Mouse (Mus musculus) midbrain, postnatal 0 days (tissue): ENCODE data around the gene St7l. TPM values are rescaled to one million over a fixed set of nuclear protein-coding genes. Genes with fewer than 3 reads are reported as not detected.

Source experiments
- ATAC-seq: fragments of 200-750 bp; cut with Nextera tagmentation; 2 replicates; pipeline ENCODE4 v1.8.0; 2017; ENCODE audit warnings: moderate number of reproducible peaks, mild to moderate bottlenecking, moderate TSS enrichment, moderate library complexity; ENCODE audit not compliant: low FRiP score
- DNase-seq: peaks from one replicate; pipeline ENCODE4 v3.0.0-alpha.2; 2015; ENCODE audit warnings: low spot score
- H3K27ac ChIP-seq: fragments of 300-500 bp; sonication (generic); 2 replicates; pipeline ENCODE4 v1.5.1; 2014; ENCODE audit warnings: low read depth, mild to moderate bottlenecking, low read length, mixed read lengths
- H3K27me3 ChIP-seq: fragments of 300-500 bp; sonication (generic); 2 replicates; pipeline ENCODE4 v1.6.1; 2014; ENCODE audit warnings: low read length, control low read depth, mixed read lengths; ENCODE audit not compliant: insufficient read depth
- H3K36me3 ChIP-seq: fragments of 300-500 bp; sonication (generic); 2 replicates; pipeline ENCODE4 v1.6.1; 2014; ENCODE audit warnings: low read length, control low read depth, mixed read lengths; ENCODE audit not compliant: insufficient read depth
- H3K4me1 ChIP-seq: fragments of 300-500 bp; sonication (generic); 2 replicates; pipeline ENCODE4 v1.6.1; 2014; ENCODE audit warnings: mild to moderate bottlenecking, control low read depth, antibody characterized with exemption, low read length, mixed read lengths; ENCODE audit not compliant: insufficient read depth
- H3K4me2 ChIP-seq: fragments of 300-500 bp; sonication (generic); 2 replicates; pipeline ENCODE4 v1.6.1; 2014; ENCODE audit warnings: low read depth, mild to moderate bottlenecking, low read length, mixed read lengths; ENCODE audit not compliant: poor library complexity, severe bottlenecking
- H3K4me3 ChIP-seq: fragments of 300-500 bp; sonication (generic); 2 replicates; pipeline ENCODE4 v1.5.1; 2014; ENCODE audit warnings: low read depth, mild to moderate bottlenecking, low read length, moderate library complexity
- H3K9ac ChIP-seq: fragments of 300-500 bp; sonication (generic); replicated peaks from 2 replicates; pipeline ENCODE4 v1.6.1; 2014; ENCODE audit warnings: mild to moderate bottlenecking, low read length, moderate library complexity, mixed read lengths; ENCODE audit not compliant: poor library complexity, severe bottlenecking
- H3K9me3 ChIP-seq: fragments of 300-500 bp; sonication (generic); 2 replicates; pipeline ENCODE4 v1.6.1; 2016; ENCODE audit warnings: low read length, control low read depth
- CTCF ChIP-seq: IDR thresholded peaks from 2 replicates; pipeline ENCODE4 v1.5.1; 2016; ENCODE audit warnings: antibody characterized with exemption, mild to moderate bottlenecking
- WGBS: fragments of 180-500 bp; shearing (Covaris S2); extraction: QIAGEN DNeasy Blood & Tissue Kit; methylation state at CpG from one replicate; pipeline ENCODE4 v1.1.7; 2014; 5-methylcytosine and 5-hydroxymethylcytosine counted together
- polyA plus RNA-seq: library from polyadenylated mRNA; unstranded; fragments of >200 nt; fragmentation: Nextera tagmentation; extraction: Ambion mirVana; gene quantifications from 2 replicates; pipeline ENCODE4 v1.2.1, GENCODE M21; 2015
- total RNA-seq: library from RNA; depleted of rRNA; stranded (reverse); fragments of >200 nt; gene quantifications from 2 replicates; pipeline ENCODE4 v1.2.3, GENCODE M21; 2014

Gene St7l
- total and polyA plus RNA-seq, 2 experiments from 2014 or later, result 33.6 to 34.5 TPM

DNA sequence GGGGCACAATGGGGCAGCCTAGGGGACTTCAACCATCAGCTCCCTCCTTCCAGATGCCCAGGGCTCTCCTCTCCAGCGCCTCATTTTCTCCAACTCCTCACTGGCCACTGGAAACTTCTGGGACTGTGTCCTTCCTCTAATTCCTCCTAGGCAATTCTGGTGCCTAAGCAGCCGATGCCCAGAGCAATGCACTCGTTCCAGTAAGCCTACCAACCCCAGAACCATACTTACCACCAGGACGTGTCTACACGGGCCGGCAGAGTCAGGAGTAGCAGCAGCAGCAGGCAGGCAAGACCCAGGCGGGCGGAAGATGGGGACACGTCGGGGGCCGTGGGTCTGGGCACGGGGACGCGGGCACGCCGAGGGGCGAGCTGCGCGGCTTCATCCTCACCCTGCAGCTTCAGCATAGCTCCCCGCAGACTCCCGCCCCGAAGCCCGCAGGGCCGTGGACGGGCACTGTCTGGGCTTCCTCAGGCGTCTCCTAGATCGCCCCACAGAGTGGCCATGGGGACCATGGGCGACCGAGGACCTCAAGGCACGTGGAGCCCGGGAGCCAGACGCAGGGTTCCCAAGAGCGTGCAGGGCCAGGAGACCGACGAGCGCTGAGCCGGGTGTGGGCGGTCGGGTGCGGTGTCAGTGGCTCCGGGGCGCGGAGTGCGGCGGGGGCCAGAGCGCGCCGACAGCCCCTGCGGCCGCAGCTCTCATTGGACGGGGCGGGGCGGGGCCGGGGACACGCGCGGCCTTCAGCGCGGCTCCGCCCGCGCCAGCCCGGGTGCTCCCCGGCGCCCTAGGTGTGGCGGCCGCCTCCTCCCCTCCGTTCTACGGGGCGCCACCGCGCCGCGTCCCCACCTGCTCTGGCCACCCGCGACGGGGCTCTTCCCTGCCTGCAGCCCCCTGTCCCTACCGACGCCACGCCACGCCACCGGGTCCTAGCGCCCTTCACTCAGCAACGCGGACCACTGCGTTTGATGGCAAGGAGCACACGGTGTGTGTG, 97.6 kb downstream of the St7l start, which contains the start of gene Wnt2b:
Gene Wnt2b, minus strand, starts transcription at position 856 of the 994 bp plus-strand sequence.
- Histone ChIP-seq H3K27me3 (peaks cover 37% of the 10 kb centered on the region), H3K9me3 (no peaks in the 10 kb centered on the region), H3K4me2 (peak within 1 kb of the TSS; percentile 57), H3K9ac (peak within 1 kb of the TSS; percentile 44), H3K27ac (no peak within 1 kb of the TSS), H3K4me3 (peak within 1 kb of the TSS; percentile 51), H3K36me3 (no peaks in the 10 kb centered on the region), H3K4me1 (0 out of 2 replicates have a peak, but pooled peaks cover 3% of the 10 kb centered on the region)
- ATAC-seq, result peak; percentile 62
- no peak for DNase-seq
- WGBS, result under 1% methylated on average over 65 of the region's 87 CpGs
- TF ChIP-seq CTCF, result no peak

DNA sequence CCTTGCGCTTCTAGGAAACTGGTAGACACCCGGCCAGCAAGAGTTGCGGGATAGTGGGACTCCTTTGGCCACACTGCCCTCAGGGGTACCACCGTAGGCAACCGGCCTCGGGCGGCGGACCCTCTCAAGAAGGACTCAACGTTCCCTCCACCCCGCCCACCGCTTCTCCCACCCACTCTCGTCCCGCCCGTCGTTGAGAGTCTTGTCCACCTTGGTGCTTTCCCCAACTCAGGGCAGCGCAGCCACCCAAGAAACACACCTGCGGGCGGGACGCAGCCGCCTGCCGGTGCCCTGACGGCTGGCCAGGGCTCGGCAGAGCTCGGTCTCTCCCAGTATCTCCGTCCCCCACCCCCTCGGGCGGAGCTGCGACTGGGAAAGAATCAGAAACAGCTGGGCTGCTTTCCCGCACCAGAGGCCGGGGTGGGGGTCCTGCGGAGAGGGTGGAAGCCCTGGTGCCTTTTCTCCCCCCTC, 98.4 kb downstream of the St7l start:
- peak; percentile 9; the same call in 1 of the 2 replicates for ATAC-seq
- no peak for DNase-seq
- Histone ChIP-seq H3K4me1 (0 out of 2 replicates have a peak, but pooled peaks cover 3% of the 10 kb centered on the region), H3K27me3 (peaks cover 37% of the 10 kb centered on the region), H3K4me2 (peak overlapping the region; percentile 57), H3K27ac (no peak overlapping the region), H3K36me3 (no peaks in the 10 kb centered on the region), H3K9me3 (no peaks in the 10 kb centered on the region), H3K9ac (0 out of 2 replicates have a peak overlapping the region, but pooled peaks have one; percentile 44), H3K4me3 (peak overlapping the region; percentile 51)
- TF ChIP-seq CTCF, result no peak
- 1% methylated on average over 24 of the region's 31 CpGs for WGBS

DNA sequence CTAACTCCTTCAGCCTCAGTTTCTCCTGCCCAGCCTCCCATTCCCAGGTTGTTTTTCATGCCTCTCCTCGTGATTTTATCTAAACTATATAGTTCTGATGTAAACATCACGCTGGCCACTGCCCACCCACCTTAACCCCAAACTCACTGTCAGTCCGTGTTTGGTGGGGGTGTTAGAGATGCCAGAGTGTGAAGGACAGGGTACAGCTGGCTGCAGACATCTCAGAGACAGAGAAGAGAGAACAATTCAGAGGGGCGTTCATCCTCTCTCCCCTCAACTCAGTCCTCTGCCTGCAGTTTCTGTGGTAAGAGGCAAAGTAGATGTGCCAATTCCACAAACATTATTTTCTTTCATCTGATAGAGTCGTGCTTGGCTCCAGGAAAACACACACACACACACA, 99.1 kb downstream of the St7l start:
- Histone ChIP-seq H3K9ac (no peak overlapping the region), H3K4me3 (no peak overlapping the region), H3K27ac (no peak overlapping the region), H3K9me3 (no peaks in the 10 kb centered on the region), H3K36me3 (no peaks in the 10 kb centered on the region), H3K27me3 (peaks cover 37% of the 10 kb centered on the region), H3K4me1 (0 out of 2 replicates have a peak, but pooled peaks cover 3% of the 10 kb centered on the region), H3K4me2 (no peak overlapping the region)
- ATAC-seq, result no peak
- 5% methylated on average over 5 of the region's 5 CpGs for WGBS
- DNase-seq, result no peak
- no peak for TF ChIP-seq CTCF

DNA sequence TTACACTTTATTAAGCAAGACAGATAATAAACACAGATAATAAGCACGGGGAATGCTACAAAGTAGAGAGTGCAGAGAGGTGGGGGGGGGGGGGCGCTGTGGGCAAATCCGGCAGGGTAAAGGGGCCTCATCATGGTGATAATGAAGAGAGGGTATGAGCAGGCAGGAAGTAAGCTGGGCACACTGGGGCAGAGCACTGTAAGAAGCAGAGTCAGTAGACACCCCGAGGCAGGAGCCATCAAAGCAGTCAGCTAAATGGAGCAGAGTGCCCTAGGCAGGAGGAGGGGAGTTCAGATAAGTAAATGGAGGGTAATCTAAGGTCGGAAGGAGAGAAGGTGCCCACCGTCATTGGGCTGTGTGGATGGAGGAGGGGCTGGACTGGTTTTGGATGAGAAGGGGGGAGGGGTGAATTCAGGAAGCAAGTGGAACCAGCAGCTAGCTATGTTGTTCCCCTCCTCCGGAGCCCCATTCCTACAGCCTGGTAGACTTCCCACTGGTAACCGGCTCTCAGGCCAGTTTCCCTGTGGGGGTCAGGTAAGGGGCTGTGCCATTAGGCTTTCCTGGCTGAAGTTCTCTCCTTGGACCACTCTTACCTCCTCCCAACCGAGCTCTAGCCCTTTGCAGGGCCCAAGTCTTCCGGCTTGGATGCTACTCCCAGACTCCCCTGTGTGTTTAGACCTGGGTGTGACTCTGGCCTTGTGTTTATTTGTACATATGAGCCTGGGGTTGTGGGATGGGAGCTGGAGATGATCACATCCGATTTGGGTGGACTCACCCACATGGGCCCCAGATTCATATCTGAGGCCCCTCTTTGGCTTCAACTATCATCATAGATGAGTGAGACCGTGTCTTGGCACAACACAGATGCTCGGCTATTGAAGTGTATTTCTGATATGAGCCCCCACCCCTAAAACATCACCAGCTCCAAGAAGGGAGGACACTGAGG, 99.8 kb downstream of the St7l start:
- Histone ChIP-seq H3K4me3 (no peak overlapping the region), H3K27me3 (peaks cover 33% of the 10 kb centered on the region), H3K27ac (no peak overlapping the region), H3K9me3 (no peaks in the 10 kb centered on the region), H3K4me1 (0 out of 2 replicates have a peak, but pooled peaks cover 3% of the 10 kb centered on the region), H3K36me3 (no peaks in the 10 kb centered on the region), H3K9ac (no peak overlapping the region), H3K4me2 (no peak overlapping the region)
- no peak for ATAC-seq
- no peak for TF ChIP-seq CTCF
- WGBS, result 34% methylated on average over 12 of the region's 13 CpGs
- no peak for DNase-seq

DNA sequence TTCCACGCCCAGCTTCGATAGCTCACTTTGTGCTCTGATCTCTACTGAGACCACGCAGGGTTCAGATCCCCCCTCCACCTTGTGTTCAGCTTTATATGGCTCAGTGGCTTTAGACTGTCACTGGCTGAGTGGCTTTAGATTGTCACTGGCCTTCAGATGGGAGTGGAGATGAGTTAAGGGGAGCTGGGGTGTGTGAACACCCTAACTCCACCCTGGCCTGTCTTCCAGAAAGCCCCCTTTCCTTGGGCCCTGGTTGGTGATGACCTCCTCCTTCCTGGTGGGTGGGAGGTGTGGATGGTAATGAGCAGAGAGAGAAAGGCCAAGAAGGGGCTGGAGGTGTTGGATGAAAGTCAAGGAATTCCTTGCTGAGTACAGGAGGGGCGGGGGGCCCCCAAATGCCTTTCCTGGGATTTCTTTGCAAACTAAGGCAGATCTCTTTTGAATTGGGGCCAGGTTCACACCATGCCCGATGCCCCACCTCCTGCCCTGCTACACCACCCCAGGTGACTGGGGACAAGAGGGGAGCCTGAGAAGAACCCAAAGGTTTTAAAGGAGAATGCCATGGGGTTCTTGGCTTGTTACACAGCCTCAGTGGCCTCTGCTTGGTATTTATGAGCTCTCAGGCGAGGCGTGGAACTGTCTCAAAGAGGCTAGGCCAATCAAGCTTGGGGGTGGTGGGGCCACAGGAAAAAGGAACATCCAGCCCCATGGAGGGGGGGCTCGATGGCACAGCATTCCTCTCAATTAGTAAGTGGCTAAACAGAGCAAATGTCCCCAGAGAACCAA, 101.5 kb downstream of the St7l start:
- Histone ChIP-seq H3K4me2 (no peak overlapping the region), H3K36me3 (no peaks in the 10 kb centered on the region), H3K9ac (no peak overlapping the region), H3K27me3 (peaks cover 24% of the 10 kb centered on the region), H3K4me1 (0 out of 2 replicates have a peak, but pooled peaks cover 3% of the 10 kb centered on the region), H3K4me3 (no peak overlapping the region), H3K27ac (no peak overlapping the region), H3K9me3 (no peaks in the 10 kb centered on the region)
- DNase-seq, result no peak
- WGBS, result 72% methylated on average over 8 of the region's 8 CpGs
- TF ChIP-seq CTCF, result no peak
- no peak for ATAC-seq
